Mouse (Mus musculus) adrenal gland, adult 18-20 months (tissue): ENCODE data around the gene Dnajb8. TPM values are rescaled to one million over a fixed set of nuclear protein-coding genes. Genes with fewer than 3 reads are reported as not detected.

Experiments
- DNase-seq, 2 experiments: peaks; one replicate each; pipeline ENCODE4 v3.0.0; 2021 to 2022; ENCODE audit warnings: low spot score in 2 of 2
- long read RNA-seq, 2 experiments: library from polyadenylated mRNA; stranded (forward); transcript quantifications; one replicate each; pipeline ENCODE4 v2.0.0; 2021
- total RNA-seq, 2 experiments: library from RNA; stranded (reverse); gene quantifications; 1 replicate in 1 of 2; 2 replicates in 1 of 2; pipeline ENCODE4 v1.2.3; 2021

The Dnajb8 gene
- total RNA-seq, result not detected
- long read RNA-seq, experiment 1, result 0 reads
- long read RNA-seq, experiment 2, result 0 reads

- DNase-seq, result no peak
Observed at GRCm38 (mm10) chr6:88221968-88222367, at the start of gene Dnajb8. Gene Dnajb8, plus strand, starts transcription at chr6:88222268.

- DNase-seq, result no peak
Observed at GRCm38 (mm10) chr6:88174191-88174590, 47.9 kb upstream of the Dnajb8 start.

- DNase-seq, result no peak
Observed at GRCm38 (mm10) chr6:88174676-88175075, 47.4 kb upstream of the Dnajb8 start.

GRCm38 (mm10) chr6:88184671-88185070, 37.4 kb upstream of the Dnajb8 start:
- no peak for DNase-seq

- DNase-seq, result no peak
Observed at GRCm38 (mm10) chr6:88188148-88188547, 33.9 kb upstream of the Dnajb8 start.

- peak; percentile 85 to 87 for DNase-seq
Observed at GRCm38 (mm10) chr6:88189312-88190042, 32.6 kb upstream of the Dnajb8 start.

GRCm38 (mm10) chr6:88190043-88190309, 32.1 kb upstream of the Dnajb8 start:
- DNase-seq, result no peak

- DNase-seq, result no peak
Observed at GRCm38 (mm10) chr6:88190310-88191023, 31.6 kb upstream of the Dnajb8 start.

- no peak for DNase-seq
Observed at GRCm38 (mm10) chr6:88191024-88191365, 31.1 kb upstream of the Dnajb8 start.

GRCm38 (mm10) chr6:88191411-88192070, 30.5 kb upstream of the Dnajb8 start:
- DNase-seq, result no peak

- DNase-seq, result no peak
Observed at GRCm38 (mm10) chr6:88192756-88193155, 29.3 kb upstream of the Dnajb8 start.

- DNase-seq, result peak; percentile 41 to 48
Observed at GRCm38 (mm10) chr6:88193433-88194052, 28.5 kb upstream of the Dnajb8 start, which contains the start of gene Gata2. Gene Gata2, plus strand, starts transcription at chr6:88193891.

- DNase-seq, result no peak
Observed at GRCm38 (mm10) chr6:88194053-88194977, 27.8 kb upstream of the Dnajb8 start.

GRCm38 (mm10) chr6:88194978-88195325, 27.1 kb upstream of the Dnajb8 start:
- DNase-seq, result no peak

GRCm38 (mm10) chr6:88196054-88196732, 25.9 kb upstream of the Dnajb8 start:
- no peak for DNase-seq

- DNase-seq, result no peak
Observed at GRCm38 (mm10) chr6:88196733-88197312, 25.2 kb upstream of the Dnajb8 start.

GRCm38 (mm10) chr6:88197313-88198069, 24.6 kb upstream of the Dnajb8 start:
- DNase-seq, result peak; percentile 39 to 51

GRCm38 (mm10) chr6:88198070-88198940, 23.8 kb upstream of the Dnajb8 start:
- peak; percentile 87 to 88 for DNase-seq
